ENCODE assay signal across 18 mouse cellular contexts in genomic region chr7:139843140-139843539, GRCm38 (mm10). TPM values are rescaled to one million over a fixed set of nuclear protein-coding genes. Genes with fewer than 3 reads are reported as not detected.
DNase-seq lines count a peak whose midpoint lies in the region; ATAC-seq and TF ChIP-seq lines count a peak whose summit lies in the region.
"Had no signal": no experiment of that assay in that cellular context is flagged by ENCODE, and none has a peak within 500 bp of the region (broad histone marks: within the 10 kb centered on the region; RNA-seq: fewer than 3 reads in every experiment).

No protein-coding gene starts in this region.

- no peaks in the 10 kb centered on the region for H3K36me3 ChIP-seq in hindbrain, embryonic 11.5 days (ENCODE audit: control insufficient read depth, insufficient read depth, low read length)
- peaks cover 14% of the 10 kb centered on the region for H3K36me3 ChIP-seq in hindbrain, embryonic 13.5 days
- H3K36me3 ChIP-seq in lung, embryonic 14.5 days (ENCODE audit: insufficient read depth): no peaks in the 10 kb centered on the region
- H3K36me3 ChIP-seq: heart, embryonic 15.5 days; limb, embryonic 15.5 days; liver, embryonic 15.5 days had no signal

- no peaks in the 10 kb centered on the region for H3K4me1 ChIP-seq in hindbrain, embryonic 11.5 days (replicated peaks; ENCODE audit: control insufficient read depth, insufficient read depth, low read length)
- H3K4me1 ChIP-seq in hindbrain, embryonic 13.5 days (replicated peaks): peaks cover 11% of the 10 kb centered on the region; the same call in 1 of the 2 replicates
- H3K4me1 ChIP-seq in lung, embryonic 14.5 days (ENCODE audit: insufficient read depth): no peaks in the 10 kb centered on the region
- H3K4me1 ChIP-seq: forebrain, embryonic 13.5 days; heart, embryonic 15.5 days; limb, embryonic 15.5 days; liver, embryonic 15.5 days had no signal

- ATAC-seq in hindbrain, embryonic 11.5 days (ENCODE audit: low FRiP score): 0 out of 2 replicates have a peak, but pooled peaks have one; percentile 56
- no peak for ATAC-seq in hindbrain, embryonic 13.5 days (ENCODE audit: low FRiP score)
- no peak for ATAC-seq in lung, embryonic 14.5 days (ENCODE audit: insufficient read depth)
- ATAC-seq: forebrain, embryonic 13.5 days had no signal

- no peak overlapping the region for H3K4me3 ChIP-seq in hindbrain, embryonic 11.5 days (ENCODE audit: low read depth, low read length)
- H3K4me3 ChIP-seq in hindbrain, embryonic 13.5 days: no peak overlapping the region
- H3K4me3 ChIP-seq in lung, embryonic 14.5 days (ENCODE audit: low read depth, low read length): no peak overlapping the region
- H3K4me3 ChIP-seq: forebrain, embryonic 13.5 days; heart, embryonic 15.5 days; limb, embryonic 15.5 days; liver, embryonic 15.5 days had no signal

- 50% methylated on average over 5 of the region's 5 CpGs for WGBS in hindbrain, embryonic 11.5 days
- WGBS in hindbrain, embryonic 13.5 days: 61% methylated on average over 5 of the region's 5 CpGs
- 30% methylated on average over 5 of the region's 5 CpGs for WGBS in lung, embryonic 14.5 days

- H3K27me3 ChIP-seq in hindbrain, embryonic 11.5 days (ENCODE audit: control insufficient read depth, insufficient read depth, low read length): no peaks in the 10 kb centered on the region
- H3K27me3 ChIP-seq in hindbrain, embryonic 13.5 days: no peaks in the 10 kb centered on the region
- H3K27me3 ChIP-seq in lung, embryonic 14.5 days (ENCODE audit: insufficient read depth, low read length): no peaks in the 10 kb centered on the region
- H3K27me3 ChIP-seq: forebrain, embryonic 13.5 days; heart, embryonic 15.5 days; limb, embryonic 15.5 days; liver, embryonic 15.5 days had no signal

- TF ChIP-seq CTCF in lung, embryonic 14.5 days (IDR thresholded peaks at IDR 0.05; ENCODE audit: low read depth): peak; percentile 30

- no peak overlapping the region for H3K27ac ChIP-seq in hindbrain, embryonic 11.5 days (ENCODE audit: low read depth, low read length)
- no peak overlapping the region for H3K27ac ChIP-seq in hindbrain, embryonic 13.5 days
- H3K27ac ChIP-seq in lung, embryonic 14.5 days (ENCODE audit: low read depth): no peak overlapping the region
- H3K27ac ChIP-seq: forebrain, embryonic 13.5 days; heart, embryonic 15.5 days; limb, embryonic 15.5 days; liver, embryonic 15.5 days had no signal

- H3K9ac ChIP-seq in hindbrain, embryonic 11.5 days (ENCODE audit: low read depth, low read length): no peak overlapping the region
- H3K9ac ChIP-seq in hindbrain, embryonic 13.5 days: no peak overlapping the region
- no peak overlapping the region for H3K9ac ChIP-seq in lung, embryonic 14.5 days
- H3K9ac ChIP-seq: forebrain, embryonic 13.5 days; heart, embryonic 15.5 days; limb, embryonic 15.5 days; liver, embryonic 15.5 days had no signal

- peak; percentile 14 for DNase-seq in hindbrain, embryonic 11.5 days (ENCODE audit: low spot score)
- peak; percentile 15 for DNase-seq in lung, embryonic 14.5 days
- no peak for DNase-seq in lung, postnatal 10 days
- peak; percentile 19 for DNase-seq in ES-CJ7 (ENCODE audit: low read depth, low spot score)
- peak; percentile 54 for DNase-seq in brain, adult 2 months (ENCODE audit: low read depth, low spot score)
- no peak for DNase-seq in urinary bladder, adult 18-20 months (ENCODE audit: low spot score in 2 of 2)
- DNase-seq: B cell, adult 2 months; embryo, embryonic 11 days; gastrocnemius, postnatal 36 days; heart, postnatal 4 days; lung, postnatal 14 days; right cerebral cortex, postnatal 25 days; thymus, adult 2 months had no signal

- no peaks in the 10 kb centered on the region for H3K9me3 ChIP-seq in hindbrain, embryonic 11.5 days (ENCODE audit: control insufficient read depth, low read length)
- H3K9me3 ChIP-seq in hindbrain, embryonic 13.5 days: no peaks in the 10 kb centered on the region
- H3K9me3 ChIP-seq in lung, embryonic 14.5 days (ENCODE audit: low read depth, low read length): no peaks in the 10 kb centered on the region
- H3K9me3 ChIP-seq: forebrain, embryonic 13.5 days; heart, embryonic 15.5 days; limb, embryonic 15.5 days; liver, embryonic 15.5 days had no signal

- H3K4me2 ChIP-seq in hindbrain, embryonic 11.5 days (replicated peaks; ENCODE audit: low read depth, low read length): no peak overlapping the region
- H3K4me2 ChIP-seq in hindbrain, embryonic 13.5 days: no peak overlapping the region
- no peak overlapping the region for H3K4me2 ChIP-seq in lung, embryonic 14.5 days
- H3K4me2 ChIP-seq: forebrain, embryonic 13.5 days; heart, embryonic 15.5 days; limb, embryonic 15.5 days; liver, embryonic 15.5 days had no signal

RNA-seq across cellular contexts. Expression of gene Adgra1, which starts 9.2 kb away (rescaled TPM):
- polyA plus RNA-seq in hindbrain, embryonic 11.5 days (2014; fragmentation: Nextera tagmentation; extraction: Ambion mirVana): 14.4 and 16.4 TPM in 2 replicates
- polyA plus RNA-seq in hindbrain, embryonic 13.5 days (2015; fragmentation: Nextera tagmentation; extraction: Ambion mirVana): 27.5 and 33.0 TPM in 2 replicates
- polyA plus RNA-seq in lung, embryonic 14.5 days (2014; fragmentation: Nextera tagmentation; extraction: Ambion mirVana): not detected in 2 replicates
- polyA plus RNA-seq: heart, embryonic 15.5 days; liver, embryonic 15.5 days had no signal

RNA-seq across cellular contexts. Expression of gene Kndc1, which starts 51.4 kb away (rescaled TPM):
- 1.2 and 1.4 TPM in 2 replicates for polyA plus RNA-seq in hindbrain, embryonic 11.5 days (2014; fragmentation: Nextera tagmentation; extraction: Ambion mirVana)
- 8.3 and 10.0 TPM in 2 replicates for polyA plus RNA-seq in hindbrain, embryonic 13.5 days (2015; fragmentation: Nextera tagmentation; extraction: Ambion mirVana)
- 0.45 and 0.53 TPM in 2 replicates for polyA plus RNA-seq in lung, embryonic 14.5 days (2014; fragmentation: Nextera tagmentation; extraction: Ambion mirVana)
- polyA plus RNA-seq: liver, embryonic 15.5 days had no signal

Comparison
In these comparisons a context has a peak if more than half of its experiments do, and no peak if none do; other contexts are left out.
1. DNase-seq: peak in hindbrain, embryonic 11.5 days (single experiment), lung, embryonic 14.5 days (single experiment), ES-CJ7 (single experiment) and brain, adult 2 months (single experiment); none in lung, postnatal 10 days (single experiment) and urinary bladder, adult 18-20 months (0 of 2).
2. RNA of gene Adgra1, which starts 9.2 kb away (polyA plus RNA-seq): 27.5 to 33.0 TPM in hindbrain, embryonic 13.5 days and 14.4 to 16.4 TPM in hindbrain, embryonic 11.5 days; not detected in lung, embryonic 14.5 days; every median in the first group is over 10 times any median in the second.